Mouse (Mus musculus): ENCODE measurements around the gene Tmprss7. TPM values are rescaled to one million over a fixed set of nuclear protein-coding genes. Genes with fewer than 3 reads are reported as not detected.

Tmprss7 gene
- polyA plus RNA-seq, 1 experiment from 2014 or later: 0.63 TPM

DNA sequence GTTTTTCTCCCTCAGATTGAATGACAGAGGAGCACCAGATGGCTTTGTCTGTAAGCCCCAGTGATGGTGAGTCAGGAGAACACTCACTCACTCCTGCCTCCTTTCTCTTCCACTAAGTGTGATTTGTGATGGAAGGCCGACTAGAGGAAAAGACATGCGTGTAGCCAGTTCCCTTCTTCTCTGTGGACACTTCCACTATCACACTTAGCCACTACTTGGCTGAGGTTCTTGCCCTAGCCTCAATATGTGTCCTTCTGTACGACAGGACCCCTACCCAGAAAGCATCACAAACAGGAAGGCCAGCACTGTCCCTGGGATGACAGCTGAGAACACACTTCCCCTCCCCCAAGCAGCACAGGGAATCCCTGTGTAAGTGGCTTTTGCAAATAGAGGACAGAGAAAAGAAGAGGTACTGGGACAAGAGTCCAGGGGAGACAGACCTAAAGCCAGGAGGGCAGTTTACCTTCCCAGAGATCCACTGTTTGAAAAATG is 29.0 kb upstream of the Tmprss7 start:
- peaks cover 6% of the 10 kb centered on the region; the same call in 1 of the 2 replicates for H3K27me3 ChIP-seq (replicated peaks; ENCODE audit: control insufficient read depth, insufficient read depth, low read length)
- no peak overlapping the region for H3K4me3 ChIP-seq (ENCODE audit: low read depth, low read length)
- ATAC-seq (replicated peaks; ENCODE audit: low FRiP score): no peak
- no peak for DNase-seq (ENCODE audit: low spot score)
- H3K27ac ChIP-seq (ENCODE audit: low read depth, low read length): no peak overlapping the region
- no peaks in the 10 kb centered on the region for H3K4me1 ChIP-seq (replicated peaks; ENCODE audit: control insufficient read depth, insufficient read depth, low read length)
- H3K4me2 ChIP-seq: no peak overlapping the region
- no peaks in the 10 kb centered on the region for H3K9me3 ChIP-seq (ENCODE audit: control insufficient read depth, low read length)
- no peak overlapping the region for H3K9ac ChIP-seq (ENCODE audit: low read depth, low read length)
- WGBS: 68% methylated on average over 3 of the region's 3 CpGs
- H3K36me3 ChIP-seq (ENCODE audit: control insufficient read depth, insufficient read depth, low read length): no peaks in the 10 kb centered on the region

DNA sequence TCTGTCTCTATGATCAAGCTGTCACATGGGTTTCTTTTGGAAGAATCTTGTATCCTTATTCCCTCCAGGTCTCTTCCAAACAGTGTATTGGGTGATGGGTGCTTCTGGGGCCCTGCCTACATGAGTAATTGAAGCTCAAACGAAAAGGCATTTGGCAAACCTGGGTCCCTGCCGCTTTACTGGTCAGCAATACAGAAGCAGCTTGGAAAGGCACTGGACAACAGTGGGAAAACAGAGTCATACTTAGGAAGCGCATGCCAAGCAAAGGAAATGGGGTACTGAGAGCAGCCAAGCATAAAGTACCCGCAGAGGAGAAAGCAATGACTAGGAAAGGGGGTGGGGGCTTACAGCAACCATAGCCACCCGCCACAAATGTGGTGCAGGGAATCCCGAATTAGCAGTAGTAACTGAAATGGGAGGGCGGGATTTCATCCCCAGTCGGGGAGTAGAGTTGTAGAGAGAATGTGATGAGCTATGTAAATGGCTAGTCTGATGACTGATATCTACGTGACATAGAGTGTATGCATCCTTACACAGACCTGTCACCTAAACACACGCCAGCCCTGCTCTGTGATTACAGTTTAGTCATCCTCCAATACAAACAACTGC is 26.7 kb upstream of the Tmprss7 start:
- WGBS: 80% methylated on average over 10 of the region's 10 CpGs
- H3K4me3 ChIP-seq (ENCODE audit: low read depth, low read length): no peak overlapping the region
- H3K4me1 ChIP-seq (replicated peaks; ENCODE audit: control insufficient read depth, insufficient read depth, low read length): no peaks in the 10 kb centered on the region
- no peak overlapping the region for H3K4me2 ChIP-seq
- H3K9me3 ChIP-seq (ENCODE audit: control insufficient read depth, low read length): no peaks in the 10 kb centered on the region
- H3K27me3 ChIP-seq (replicated peaks; ENCODE audit: control insufficient read depth, insufficient read depth, low read length): peaks cover 6% of the 10 kb centered on the region; the same call in 1 of the 2 replicates
- no peaks in the 10 kb centered on the region for H3K36me3 ChIP-seq (ENCODE audit: control insufficient read depth, insufficient read depth, low read length)
- H3K9ac ChIP-seq (ENCODE audit: low read depth, low read length): no peak overlapping the region
- DNase-seq (ENCODE audit: low spot score) (no peak), ATAC-seq (replicated peaks; ENCODE audit: low FRiP score) (no peak)
- no peak overlapping the region for H3K27ac ChIP-seq (ENCODE audit: low read depth, low read length)

DNA sequence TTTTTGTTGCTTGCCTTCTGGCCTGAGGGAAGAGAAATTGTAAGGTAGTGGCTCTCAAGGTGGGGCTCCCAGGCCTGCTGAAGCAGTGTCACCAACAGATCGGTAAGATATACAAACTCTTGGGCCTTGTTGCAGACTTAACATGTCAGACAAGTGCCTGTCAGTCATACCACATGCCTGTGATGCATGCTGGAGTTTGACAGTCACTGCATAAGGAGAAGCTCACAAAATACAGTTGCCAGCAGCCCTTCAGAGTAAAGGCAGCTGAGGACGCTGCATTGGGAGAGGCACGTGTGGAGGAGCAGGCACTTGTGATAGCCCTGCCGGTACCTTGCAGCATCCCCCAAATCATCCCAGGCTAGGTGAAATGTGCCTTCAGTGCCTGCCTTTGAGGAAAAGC is 24.8 kb upstream of the Tmprss7 start:
- WGBS: 90% methylated on average over 4 of the region's 4 CpGs
- DNase-seq (ENCODE audit: low spot score): no peak
- H3K36me3 ChIP-seq (ENCODE audit: control insufficient read depth, insufficient read depth, low read length): no peaks in the 10 kb centered on the region
- H3K27me3 ChIP-seq (replicated peaks; ENCODE audit: control insufficient read depth, insufficient read depth, low read length): no peaks in the 10 kb centered on the region; the same call in 1 of the 2 replicates
- H3K4me2 ChIP-seq: no peak overlapping the region
- H3K4me3 ChIP-seq (ENCODE audit: low read depth, low read length): no peak overlapping the region
- no peak overlapping the region for H3K27ac ChIP-seq (ENCODE audit: low read depth, low read length)
- no peaks in the 10 kb centered on the region for H3K9me3 ChIP-seq (ENCODE audit: control insufficient read depth, low read length)
- H3K9ac ChIP-seq (ENCODE audit: low read depth, low read length): no peak overlapping the region
- no peak for ATAC-seq (replicated peaks; ENCODE audit: low FRiP score)
- H3K4me1 ChIP-seq (replicated peaks; ENCODE audit: control insufficient read depth, insufficient read depth, low read length): no peaks in the 10 kb centered on the region

DNA sequence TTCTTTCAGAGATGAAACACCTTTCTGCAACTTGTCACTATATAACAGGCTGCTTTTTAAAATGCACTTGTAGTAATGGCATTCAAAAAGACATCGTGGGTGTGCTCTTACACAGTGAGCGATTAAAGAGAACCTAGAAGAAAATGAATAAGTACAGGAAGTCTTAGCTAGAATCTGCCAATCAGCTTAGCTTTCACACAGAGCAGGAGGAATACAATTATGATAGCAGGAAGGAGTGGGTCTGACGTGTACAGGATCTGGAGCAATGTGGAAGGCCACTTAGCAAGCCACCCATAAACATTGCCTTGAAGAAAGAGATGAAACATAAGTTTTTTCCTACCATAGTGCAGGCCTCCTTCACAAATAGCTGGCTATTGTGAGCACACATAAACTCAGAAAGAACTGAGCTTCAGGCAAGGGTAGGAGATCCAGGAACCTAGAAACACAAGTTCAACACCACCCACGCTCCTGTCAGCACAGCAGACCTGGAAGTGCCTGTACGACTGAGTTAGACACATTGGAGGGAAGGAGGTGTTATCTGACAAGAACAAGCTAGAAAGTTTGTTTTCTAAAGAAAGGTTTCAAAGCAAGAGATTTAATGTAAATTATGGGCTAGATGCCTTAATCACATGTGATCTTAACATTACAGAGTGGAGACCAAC is 21.2 kb upstream of the Tmprss7 start:
- H3K4me1 ChIP-seq (replicated peaks; ENCODE audit: control insufficient read depth, insufficient read depth, low read length): no peaks in the 10 kb centered on the region
- WGBS: 78% methylated on average over 5 of the region's 5 CpGs
- H3K4me3 ChIP-seq (ENCODE audit: low read depth, low read length): no peak overlapping the region
- ATAC-seq (replicated peaks; ENCODE audit: low FRiP score) (no peak), DNase-seq (ENCODE audit: low spot score) (no peak)
- no peak overlapping the region for H3K27ac ChIP-seq (ENCODE audit: low read depth, low read length)
- no peaks in the 10 kb centered on the region for H3K27me3 ChIP-seq (replicated peaks; ENCODE audit: control insufficient read depth, insufficient read depth, low read length)
- no peak overlapping the region for H3K9ac ChIP-seq (ENCODE audit: low read depth, low read length)
- H3K4me2 ChIP-seq: no peak overlapping the region
- H3K9me3 ChIP-seq (ENCODE audit: control insufficient read depth, low read length): no peaks in the 10 kb centered on the region
- H3K36me3 ChIP-seq (ENCODE audit: control insufficient read depth, insufficient read depth, low read length): no peaks in the 10 kb centered on the region

DNA sequence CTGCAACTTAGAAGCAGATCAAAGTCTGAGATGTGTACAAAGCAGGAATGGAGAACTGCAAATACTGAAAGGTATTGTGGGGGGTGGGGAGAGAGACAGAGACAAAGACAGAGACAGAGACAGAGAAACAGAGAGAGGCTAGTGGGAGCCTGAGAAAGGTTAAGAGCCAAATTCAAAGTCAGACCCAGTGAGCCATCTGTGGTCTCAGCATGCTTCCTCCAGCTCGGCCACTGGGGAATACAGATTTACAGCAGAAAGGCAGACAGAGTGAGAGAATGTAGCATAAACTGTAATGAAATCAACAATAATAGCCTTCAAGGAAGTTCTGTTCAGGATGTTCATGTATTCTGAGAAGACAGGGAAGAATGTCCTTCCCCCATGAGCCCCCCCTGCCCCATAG is 20.4 kb upstream of the Tmprss7 start:
- DNase-seq (ENCODE audit: low spot score) (no peak), ATAC-seq (replicated peaks; ENCODE audit: low FRiP score) (no peak)
- Histone ChIP-seq H3K4me3 (ENCODE audit: low read depth, low read length) (no peak overlapping the region), H3K9me3 (ENCODE audit: control insufficient read depth, low read length) (no peaks in the 10 kb centered on the region), H3K27ac (ENCODE audit: low read depth, low read length) (no peak overlapping the region), H3K9ac (ENCODE audit: low read depth, low read length) (no peak overlapping the region), H3K4me1 (replicated peaks; ENCODE audit: control insufficient read depth, insufficient read depth, low read length) (no peaks in the 10 kb centered on the region), H3K36me3 (ENCODE audit: control insufficient read depth, insufficient read depth, low read length) (no peaks in the 10 kb centered on the region), H3K4me2 (no peak overlapping the region), H3K27me3 (replicated peaks; ENCODE audit: control insufficient read depth, insufficient read depth, low read length) (no peaks in the 10 kb centered on the region)
- 54% methylated on average over 1 of the region's 1 CpGs for WGBS

DNA sequence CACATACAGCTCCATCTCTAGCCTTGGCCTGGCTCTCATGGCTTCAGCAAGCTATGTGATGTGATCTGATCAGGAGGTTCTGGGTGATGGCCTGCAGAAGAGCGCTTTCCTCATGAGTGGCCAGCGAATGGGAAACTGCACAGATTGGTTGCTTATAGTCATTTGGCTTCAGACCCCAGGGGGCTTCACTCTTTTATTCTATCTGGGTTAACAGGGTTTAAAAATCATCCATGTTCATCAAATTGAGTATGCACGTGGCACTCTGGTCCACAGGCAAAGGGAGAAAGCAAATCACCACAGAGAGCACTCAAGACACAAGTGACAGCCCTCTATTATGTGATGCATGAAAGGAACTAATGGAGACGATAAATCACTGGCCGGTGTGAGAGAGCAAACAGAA is 19.8 kb upstream of the Tmprss7 start:
- Histone ChIP-seq H3K27me3 (replicated peaks; ENCODE audit: control insufficient read depth, insufficient read depth, low read length) (no peaks in the 10 kb centered on the region), H3K9ac (ENCODE audit: low read depth, low read length) (no peak overlapping the region), H3K27ac (ENCODE audit: low read depth, low read length) (no peak overlapping the region), H3K4me2 (no peak overlapping the region), H3K4me3 (ENCODE audit: low read depth, low read length) (no peak overlapping the region), H3K36me3 (ENCODE audit: control insufficient read depth, insufficient read depth, low read length) (no peaks in the 10 kb centered on the region), H3K9me3 (ENCODE audit: control insufficient read depth, low read length) (no peaks in the 10 kb centered on the region), H3K4me1 (replicated peaks; ENCODE audit: control insufficient read depth, insufficient read depth, low read length) (no peaks in the 10 kb centered on the region)
- ATAC-seq (replicated peaks; ENCODE audit: low FRiP score) (no peak), DNase-seq (ENCODE audit: low spot score) (no peak)
- WGBS: 80% methylated on average over 5 of the region's 5 CpGs

DNA sequence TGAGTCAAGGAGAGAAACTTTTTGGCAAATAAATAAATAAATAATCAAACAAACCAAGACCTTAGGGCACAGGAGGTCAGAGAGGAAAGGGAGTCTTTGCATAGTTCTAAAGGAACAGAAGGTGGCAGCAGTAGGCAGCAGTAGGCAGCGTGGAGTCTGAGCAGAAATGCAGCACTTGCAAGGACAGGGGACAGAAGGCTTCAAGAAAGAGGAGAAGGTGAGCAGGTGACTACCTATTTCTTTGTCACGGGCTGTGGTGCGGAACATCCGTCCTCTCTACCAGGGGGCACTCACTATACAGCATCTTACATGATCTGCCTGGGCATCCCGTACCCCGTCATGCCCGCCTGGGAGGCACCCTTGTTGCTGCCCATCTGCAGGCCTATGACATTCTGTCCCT is 17.8 kb upstream of the Tmprss7 start:
- Histone ChIP-seq H3K4me3 (ENCODE audit: low read depth, low read length) (no peak overlapping the region), H3K4me1 (replicated peaks; ENCODE audit: control insufficient read depth, insufficient read depth, low read length) (no peaks in the 10 kb centered on the region), H3K9me3 (ENCODE audit: control insufficient read depth, low read length) (no peaks in the 10 kb centered on the region), H3K4me2 (no peak overlapping the region), H3K9ac (ENCODE audit: low read depth, low read length) (no peak overlapping the region), H3K27me3 (replicated peaks; ENCODE audit: control insufficient read depth, insufficient read depth, low read length) (no peaks in the 10 kb centered on the region), H3K27ac (ENCODE audit: low read depth, low read length) (no peak overlapping the region), H3K36me3 (ENCODE audit: control insufficient read depth, insufficient read depth, low read length) (no peaks in the 10 kb centered on the region)
- DNase-seq (ENCODE audit: low spot score) (no peak), ATAC-seq (replicated peaks; ENCODE audit: low FRiP score) (no peak)
- 65% methylated on average over 7 of the region's 7 CpGs for WGBS

DNA sequence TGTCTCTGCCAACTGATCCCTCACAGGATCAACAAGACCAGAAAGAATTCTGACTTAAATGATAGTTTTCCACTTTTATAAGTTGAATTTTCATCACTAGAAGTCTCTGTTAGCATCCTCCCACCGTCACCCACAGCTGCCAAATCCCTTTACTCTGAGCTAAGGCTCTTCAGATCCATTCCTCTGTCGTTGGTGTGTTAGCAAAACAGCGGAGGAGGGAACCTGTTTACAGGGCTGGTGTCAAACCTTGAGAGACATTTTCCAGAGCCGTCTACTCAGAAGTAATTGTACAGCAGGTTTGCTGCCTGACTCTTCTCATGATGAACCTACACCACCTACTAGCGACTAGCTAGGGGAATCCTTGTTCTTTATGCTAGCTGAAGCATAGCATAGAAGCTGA is 5.8 kb upstream of the Tmprss7 start:
- 64% methylated on average over 5 of the region's 5 CpGs for WGBS
- H3K27ac ChIP-seq (ENCODE audit: low read depth, low read length): no peak overlapping the region

DNA sequence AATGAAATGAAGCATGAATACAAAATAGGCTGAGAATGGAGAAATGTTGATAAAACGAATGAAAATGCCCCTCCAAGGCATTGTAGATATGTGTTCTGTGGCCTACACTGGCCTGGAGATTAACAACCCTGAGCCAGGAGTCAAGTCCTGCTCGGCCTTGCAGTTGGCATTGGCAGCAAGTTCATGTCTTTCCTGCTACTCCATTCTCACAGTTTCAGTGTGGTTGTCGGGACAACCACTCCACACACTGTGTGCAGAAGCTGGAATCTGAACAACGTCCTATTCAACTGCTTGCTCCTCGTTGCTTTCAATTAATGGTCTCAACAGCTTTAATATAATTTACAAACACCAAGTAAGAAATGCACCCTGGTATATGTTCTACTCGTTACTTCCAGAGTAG is 4.5 kb upstream of the Tmprss7 start:
- ATAC-seq (replicated peaks; ENCODE audit: low FRiP score): no peak
- WGBS: 73% methylated on average over 6 of the region's 6 CpGs

More for the DNA sequence above, 5.8 kb upstream of the Tmprss7 start:
- DNase-seq (ENCODE audit: low spot score) (no peak), ATAC-seq (replicated peaks; ENCODE audit: low FRiP score) (no peak)
- no peak overlapping the region for H3K4me2 ChIP-seq
- H3K9ac ChIP-seq (ENCODE audit: low read depth, low read length): no peak overlapping the region
- H3K4me1 ChIP-seq (replicated peaks; ENCODE audit: control insufficient read depth, insufficient read depth, low read length): no peaks in the 10 kb centered on the region
- H3K9me3 ChIP-seq (ENCODE audit: control insufficient read depth, low read length): no peaks in the 10 kb centered on the region
- no peaks in the 10 kb centered on the region for H3K36me3 ChIP-seq (ENCODE audit: control insufficient read depth, insufficient read depth, low read length)
- no peak overlapping the region for H3K4me3 ChIP-seq (ENCODE audit: low read depth, low read length)
- no peaks in the 10 kb centered on the region for H3K27me3 ChIP-seq (replicated peaks; ENCODE audit: control insufficient read depth, insufficient read depth, low read length)

More for the DNA sequence above, 4.5 kb upstream of the Tmprss7 start:
- Histone ChIP-seq H3K27me3 (replicated peaks; ENCODE audit: control insufficient read depth, insufficient read depth, low read length) (no peaks in the 10 kb centered on the region), H3K4me2 (no peak overlapping the region), H3K4me3 (ENCODE audit: low read depth, low read length) (no peak overlapping the region), H3K9ac (ENCODE audit: low read depth, low read length) (no peak overlapping the region), H3K36me3 (ENCODE audit: control insufficient read depth, insufficient read depth, low read length) (no peaks in the 10 kb centered on the region), H3K4me1 (replicated peaks; ENCODE audit: control insufficient read depth, insufficient read depth, low read length) (no peaks in the 10 kb centered on the region), H3K27ac (ENCODE audit: low read depth, low read length) (no peak overlapping the region), H3K9me3 (ENCODE audit: control insufficient read depth, low read length) (no peaks in the 10 kb centered on the region)
- DNase-seq (ENCODE audit: low spot score): no peak
